Mouse (Mus musculus) frontal cortex, adult 2 months (tissue): ENCODE measurements at regions not wholly inside any gene's neighbourhood (a gene's known extent, or its start where the extent isn't known, plus 50 kb on each side); places are given as distances from the start of the nearest gene placed in this dataset.

Source experiments
- DNase-seq, 2 experiments: peaks; one replicate each; pipeline ENCODE4 v3.0.0; 2022; ENCODE audit warnings: low spot score in 1 of 2; ENCODE audit errors: extremely low spot score in 1 of 2

DNA sequence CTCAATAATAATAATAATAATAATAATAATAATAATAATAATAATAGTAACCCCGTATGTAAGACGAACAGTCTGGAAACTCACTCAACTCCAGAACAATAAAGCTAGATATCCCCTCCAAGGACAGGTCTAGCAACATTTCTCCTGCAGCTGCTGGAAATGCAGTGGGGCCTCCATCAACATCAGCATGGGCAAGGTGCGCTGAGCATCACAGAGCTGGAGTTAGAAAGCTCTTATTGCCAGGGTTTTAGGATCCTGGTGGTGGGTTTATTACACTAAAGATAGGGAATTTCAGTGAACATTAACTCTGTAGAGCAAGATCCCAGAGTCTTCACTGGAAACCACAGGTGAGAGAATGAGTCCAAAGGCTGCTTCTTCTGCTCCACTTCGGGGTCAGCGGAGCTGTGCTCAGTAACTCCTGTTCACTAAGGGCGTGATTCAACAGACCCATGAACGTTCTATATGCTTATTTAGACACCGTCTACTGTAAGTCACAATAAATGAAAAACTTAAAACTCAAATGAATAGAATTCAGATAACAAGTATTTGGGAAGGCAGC lies 64.6 kb upstream of the Ube2e1 start:
- no peak for DNase-seq

DNA sequence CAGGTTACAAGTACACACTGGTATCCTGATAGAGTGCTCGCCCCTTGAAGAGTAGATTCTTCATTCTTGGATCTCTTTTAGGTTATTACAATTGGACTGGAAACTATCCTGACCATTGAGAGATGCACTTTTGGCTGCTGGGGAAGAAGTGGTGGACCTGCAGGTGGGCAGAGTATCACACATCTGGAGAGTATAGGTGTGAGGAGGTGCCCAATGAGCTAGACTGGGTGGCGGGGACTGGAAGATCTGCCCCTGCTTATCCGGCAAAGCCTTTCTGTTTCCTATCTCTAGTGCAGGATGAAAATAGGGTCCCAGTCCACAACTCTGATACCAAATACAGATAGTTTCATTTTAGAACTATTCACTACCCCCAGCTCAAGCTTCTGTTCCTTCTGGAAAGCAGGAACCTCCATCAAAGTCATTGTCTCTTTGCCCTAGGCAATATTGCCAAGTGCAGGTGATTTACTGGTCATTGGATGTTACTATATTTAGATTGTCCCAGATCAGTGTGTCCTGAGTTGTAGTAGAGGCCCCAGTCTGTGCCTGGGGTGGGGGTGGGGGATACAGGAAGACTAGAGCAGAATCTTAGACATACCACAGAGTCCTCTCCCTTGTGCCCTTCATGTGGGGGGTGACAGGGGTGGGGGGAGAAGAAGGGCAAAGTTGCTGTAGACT lies 62.5 kb upstream of the Ube2e1 start:
- no peak for DNase-seq

DNA sequence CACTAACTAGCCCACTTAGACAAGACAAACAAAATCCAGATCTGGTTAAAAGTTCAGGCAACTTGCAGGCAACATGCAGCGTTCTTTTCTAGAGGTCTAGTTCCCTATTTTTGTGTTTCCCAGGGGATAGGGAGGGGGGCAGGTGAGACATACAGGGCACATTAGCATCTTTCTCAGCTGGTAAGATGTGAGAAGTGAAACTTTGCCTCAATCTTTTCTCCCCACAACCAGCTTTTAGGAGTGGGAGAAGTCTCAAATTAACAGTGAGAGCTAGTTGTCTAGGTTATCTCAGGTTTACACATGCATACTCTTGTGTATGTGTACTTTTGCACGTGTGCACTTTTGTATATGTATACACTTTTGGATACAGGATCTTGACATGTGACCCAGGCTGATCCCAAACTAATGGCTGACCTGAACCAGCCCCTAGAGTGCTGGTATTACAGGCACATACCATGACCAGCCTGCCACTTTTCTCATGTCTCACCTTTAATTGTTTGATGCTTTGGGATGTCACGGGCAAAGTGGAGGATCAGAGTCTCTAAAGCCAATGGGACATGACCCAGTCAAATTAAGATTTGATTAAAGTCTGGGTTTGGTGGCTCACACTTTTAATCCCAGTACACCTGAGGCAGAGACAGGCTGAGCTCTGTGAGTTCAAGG lies 60.3 kb upstream of the Ube2e1 start:
- DNase-seq, result no peak

DNA sequence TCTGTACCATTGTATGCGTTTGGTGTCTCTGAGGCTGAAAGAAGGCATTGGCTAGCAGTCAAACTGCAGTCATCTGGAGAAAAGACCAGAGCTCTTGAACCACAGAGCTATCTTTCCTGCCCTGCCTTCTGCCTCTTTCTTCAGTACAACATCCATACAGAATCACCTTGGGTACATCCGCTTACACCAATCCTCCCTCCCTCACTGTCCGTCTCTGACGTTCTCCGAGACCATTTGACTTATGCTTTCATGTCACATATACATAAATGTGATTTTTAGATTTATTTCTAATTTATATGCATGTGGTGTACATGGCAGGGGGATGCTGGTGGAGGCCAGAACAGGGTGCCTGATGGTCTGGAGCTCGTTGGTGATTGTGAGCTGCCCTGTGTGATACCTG lies 57.7 kb upstream of the Ube2e1 start:
- DNase-seq, result no peak

DNA sequence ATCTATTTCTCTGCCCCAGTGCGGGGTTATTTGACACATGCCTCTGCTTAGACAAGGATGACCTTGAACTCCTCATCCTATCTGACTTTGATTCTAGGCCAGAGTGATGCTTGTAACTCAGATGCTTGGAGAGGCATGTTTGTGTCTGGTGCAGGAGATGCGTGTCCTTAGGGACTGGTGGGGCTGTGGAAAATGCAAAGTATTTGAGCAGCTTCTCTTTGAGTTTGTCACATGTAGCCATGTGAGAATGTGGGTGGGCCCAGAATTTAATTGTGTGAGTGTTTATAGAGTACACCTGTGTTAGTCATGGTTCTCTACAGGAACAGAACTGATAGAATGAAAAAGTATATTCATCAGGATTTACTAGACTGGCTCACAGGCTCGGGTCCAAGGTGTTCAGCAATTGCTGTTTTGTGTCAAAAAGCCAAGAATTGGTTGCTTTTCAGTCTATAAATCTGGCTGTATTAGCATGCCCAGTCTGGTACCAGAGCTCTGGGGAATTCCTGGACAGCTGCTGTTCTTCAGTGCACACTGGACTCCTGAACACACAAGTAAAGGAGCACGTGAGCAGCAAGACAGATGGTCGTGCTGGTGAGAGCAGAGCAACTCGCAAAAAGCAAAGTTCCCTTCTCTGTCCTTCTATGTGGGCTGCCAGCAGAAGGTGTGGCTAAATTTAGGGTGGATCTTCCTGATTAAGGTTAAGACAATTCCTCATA lies 54.5 kb upstream of the Ube2e1 start:
- DNase-seq, result peak in 1 of 2 experiments; percentile 37
